Mouse (Mus musculus): ENCODE results near the gene Glt6d1. TPM values are rescaled to one million over a fixed set of nuclear protein-coding genes. Genes with fewer than 3 reads are reported as not detected.

Glt6d1 gene
- polyA plus RNA-seq, 1 experiment from 2014 or later, result not detected

GRCm38 (mm10) chr2:25758064-25758625 is 57.5 kb downstream of the Glt6d1 start:
- Histone ChIP-seq H3K4me2 (ENCODE audit: low read depth, low read length) (no peak overlapping the region), H3K4me3 (ENCODE audit: low read depth, low read length) (no peak overlapping the region), H3K27ac (replicated peaks; ENCODE audit: low read depth, low read length) (no peak overlapping the region), H3K9me3 (ENCODE audit: control insufficient read depth, low read length) (no peaks in the 10 kb centered on the region), H3K9ac (ENCODE audit: low read depth, low read length) (no peak overlapping the region), H3K4me1 (ENCODE audit: control insufficient read depth, insufficient read depth, low read length) (no peaks in the 10 kb centered on the region), H3K27me3 (replicated peaks; ENCODE audit: control insufficient read depth, insufficient read depth, low read length) (no peaks in the 10 kb centered on the region), H3K36me3 (ENCODE audit: control insufficient read depth, insufficient read depth, low read length) (no peaks in the 10 kb centered on the region)
- no peak for ATAC-seq (ENCODE audit: low read depth)
- 18% methylated on average over 4 of the region's 4 CpGs for WGBS
- no peak for DNase-seq (ENCODE audit: low spot score)

- H3K36me3 ChIP-seq (ENCODE audit: control insufficient read depth, insufficient read depth, low read length), result no peaks in the 10 kb centered on the region
- H3K9me3 ChIP-seq (ENCODE audit: control insufficient read depth, low read length), result no peaks in the 10 kb centered on the region
- no peak overlapping the region for H3K27ac ChIP-seq (replicated peaks; ENCODE audit: low read depth, low read length)
- no peak overlapping the region for H3K4me2 ChIP-seq (ENCODE audit: low read depth, low read length)
- no peaks in the 10 kb centered on the region for H3K4me1 ChIP-seq (ENCODE audit: control insufficient read depth, insufficient read depth, low read length)
- no peak overlapping the region for H3K9ac ChIP-seq (ENCODE audit: low read depth, low read length)
- no peaks in the 10 kb centered on the region for H3K27me3 ChIP-seq (replicated peaks; ENCODE audit: control insufficient read depth, insufficient read depth, low read length)
- no peak for ATAC-seq (ENCODE audit: low read depth)
- 92% methylated on average over 1 of the region's 1 CpGs for WGBS
- no peak overlapping the region for H3K4me3 ChIP-seq (ENCODE audit: low read depth, low read length)
- no peak for DNase-seq (ENCODE audit: low spot score)
Measured at GRCm38 (mm10) chr2:25754201-25754600, 61.4 kb downstream of the Glt6d1 start.

Other genes starting within 250 kb of the Glt6d1 start
- 1.4 and 1.7 TPM in 2 replicates for gene Mamdc4, start 241.0 kb downstream of the Glt6d1 start, polyA plus RNA-seq (2014; fragmentation: Nextera tagmentation; extraction: Ambion mirVana)
- 148 and 160 TPM in 2 replicates for gene Phpt1, start 240.6 kb downstream of the Glt6d1 start, polyA plus RNA-seq (2014; fragmentation: Nextera tagmentation; extraction: Ambion mirVana)
- gene Ajm1, start 234.1 kb downstream of the Glt6d1 start, polyA plus RNA-seq (2014; fragmentation: Nextera tagmentation; extraction: Ambion mirVana), result 0.40 and 1.4 TPM in 2 replicates
- gene Rabl6, start 207.3 kb downstream of the Glt6d1 start, polyA plus RNA-seq (2014; fragmentation: Nextera tagmentation; extraction: Ambion mirVana), result 64.4 and 71.9 TPM in 2 replicates
- gene Ccdc183, start 198.2 kb downstream of the Glt6d1 start, polyA plus RNA-seq (2014; fragmentation: Nextera tagmentation; extraction: Ambion mirVana), result 0.33 and 0.41 TPM in 2 replicates
- 22.9 and 33.0 TPM in 2 replicates for gene Tmem141, start 193.8 kb downstream of the Glt6d1 start, polyA plus RNA-seq (2014; fragmentation: Nextera tagmentation; extraction: Ambion mirVana)
- gene Fcna, start 187.8 kb downstream of the Glt6d1 start, polyA plus RNA-seq (2014; fragmentation: Nextera tagmentation; extraction: Ambion mirVana), result 2.8 and 4.9 TPM in 2 replicates
- not detected in 2 replicates for gene Lcn8, start 162.7 kb downstream of the Glt6d1 start, polyA plus RNA-seq (2014; fragmentation: Nextera tagmentation; extraction: Ambion mirVana)
- gene Lcn5, start 157.9 kb downstream of the Glt6d1 start, polyA plus RNA-seq (2014; fragmentation: Nextera tagmentation; extraction: Ambion mirVana), result not detected in 2 replicates
- not detected in 2 replicates for gene Lcn6, start 139.1 kb downstream of the Glt6d1 start, polyA plus RNA-seq (2014; fragmentation: Nextera tagmentation; extraction: Ambion mirVana)
- gene Lcn10, start 133.1 kb downstream of the Glt6d1 start, polyA plus RNA-seq (2014; fragmentation: Nextera tagmentation; extraction: Ambion mirVana), result not detected in 2 replicates
- gene Obp2a, start 115.8 kb downstream of the Glt6d1 start, polyA plus RNA-seq (2014; fragmentation: Nextera tagmentation; extraction: Ambion mirVana), result not detected in 2 replicates
- gene Bmyc, start 109.1 kb downstream of the Glt6d1 start, polyA plus RNA-seq (2014; fragmentation: Nextera tagmentation; extraction: Ambion mirVana), result 82.5 and 82.9 TPM in 2 replicates
- not detected in 2 replicates for gene Obp2b, start 78.8 kb downstream of the Glt6d1 start, polyA plus RNA-seq (2014; fragmentation: Nextera tagmentation; extraction: Ambion mirVana)
- gene Lcn3, start 50.3 kb downstream of the Glt6d1 start, polyA plus RNA-seq (2014; fragmentation: Nextera tagmentation; extraction: Ambion mirVana), result not detected in 2 replicates
- gene Lcn11, start 38.8 kb downstream of the Glt6d1 start, polyA plus RNA-seq (2014; fragmentation: Nextera tagmentation; extraction: Ambion mirVana), result not detected in 2 replicates
- gene Gm13539, start 33.6 kb downstream of the Glt6d1 start, polyA plus RNA-seq (2014; fragmentation: Nextera tagmentation; extraction: Ambion mirVana), result not detected in 2 replicates
- not detected in 2 replicates for gene Lcn9, start 7.3 kb upstream of the Glt6d1 start, polyA plus RNA-seq (2014; fragmentation: Nextera tagmentation; extraction: Ambion mirVana)
- not detected in 2 replicates for gene Sohlh1, start 31.4 kb upstream of the Glt6d1 start, polyA plus RNA-seq (2014; fragmentation: Nextera tagmentation; extraction: Ambion mirVana)
- 0.47 and 0.83 TPM in 2 replicates for gene Kcnt1, start 47.9 kb upstream of the Glt6d1 start, polyA plus RNA-seq (2014; fragmentation: Nextera tagmentation; extraction: Ambion mirVana)
- gene Camsap1, start 167.4 kb upstream of the Glt6d1 start, polyA plus RNA-seq (2014; fragmentation: Nextera tagmentation; extraction: Ambion mirVana), result 17.6 and 30.6 TPM in 2 replicates
- 104 and 110 TPM in 2 replicates for gene Ubac1, start 205.9 kb upstream of the Glt6d1 start, polyA plus RNA-seq (2014; fragmentation: Nextera tagmentation; extraction: Ambion mirVana)